Mouse (Mus musculus) lung, postnatal 0 days (tissue): ENCODE data around the gene Alox5ap. TPM values are rescaled to one million over a fixed set of nuclear protein-coding genes. Genes with fewer than 3 reads are reported as not detected.

Source experiments
- ATAC-seq: fragments of 200-750 bp; cut with Nextera tagmentation; 2 replicates; pipeline ENCODE4 v1.8.0; 2017; ENCODE audit warnings: moderate library complexity
- DNase-seq: peaks from one replicate; pipeline ENCODE4 v3.0.0-alpha.2; 2016; ENCODE audit warnings: low spot score
- H3K27ac ChIP-seq: fragments of 300-500 bp; sonication (generic); 2 replicates; pipeline ENCODE4 v1.5.1; 2014; ENCODE audit warnings: antibody characterized with exemption, mild to moderate bottlenecking, low read length, mixed read lengths
- H3K27me3 ChIP-seq: fragments of 300-500 bp; sonication (generic); replicated peaks from 2 replicates; pipeline ENCODE4 v1.6.1; 2014; ENCODE audit warnings: low read length, mixed read lengths; ENCODE audit not compliant: insufficient read depth
- H3K36me3 ChIP-seq: fragments of 300-500 bp; sonication (generic); 2 replicates; pipeline ENCODE4 v1.6.1; 2014; ENCODE audit warnings: low read length, mixed read lengths; ENCODE audit not compliant: insufficient read depth
- H3K4me1 ChIP-seq: fragments of 300-500 bp; sonication (generic); 2 replicates; pipeline ENCODE4 v1.6.1; 2014; ENCODE audit warnings: antibody characterized with exemption, low read depth, low read length, mixed read lengths; ENCODE audit not compliant: insufficient read depth
- H3K4me2 ChIP-seq: fragments of 300-500 bp; sonication (generic); replicated peaks from 2 replicates; pipeline ENCODE4 v1.6.1; 2014; ENCODE audit warnings: low read depth, mild to moderate bottlenecking, low read length, moderate library complexity, mixed read lengths
- H3K4me3 ChIP-seq: fragments of 300-500 bp; sonication (generic); 2 replicates; pipeline ENCODE4 v1.5.1; 2014; ENCODE audit warnings: low read depth, low read length
- H3K9ac ChIP-seq: fragments of 300-500 bp; sonication (generic); replicated peaks from 2 replicates; pipeline ENCODE4 v1.6.1; 2014; ENCODE audit warnings: low read depth, mild to moderate bottlenecking
- H3K9me3 ChIP-seq: fragments of 300-500 bp; sonication (generic); 2 replicates; pipeline ENCODE4 v1.6.1; 2016; ENCODE audit warnings: low read length, mixed read lengths
- CTCF ChIP-seq: IDR thresholded peaks from 2 replicates; pipeline ENCODE4 v1.5.1; 2016; ENCODE audit warnings: antibody characterized with exemption, mild to moderate bottlenecking
- EP300 ChIP-seq: IDR thresholded peaks from 2 replicates; pipeline ENCODE4 v1.6.1; 2016; ENCODE audit warnings: antibody characterized with exemption, mild to moderate bottlenecking, control low read depth
- WGBS: fragments of 180-500 bp; shearing (Covaris S2); extraction: QIAGEN DNeasy Blood & Tissue Kit; methylation state at CpG from one replicate; pipeline ENCODE4 v1.1.7; 2014; 5-methylcytosine and 5-hydroxymethylcytosine counted together
- polyA plus RNA-seq: library from polyadenylated mRNA; unstranded; fragments of >200 nt; fragmentation: Nextera tagmentation; extraction: Ambion mirVana; gene quantifications from 2 replicates; pipeline ENCODE4 v1.2.1, GENCODE M21; 2015

Alox5ap gene
- polyA plus RNA-seq, 1 experiment from 2014 or later, result 76.9 TPM

DNA sequence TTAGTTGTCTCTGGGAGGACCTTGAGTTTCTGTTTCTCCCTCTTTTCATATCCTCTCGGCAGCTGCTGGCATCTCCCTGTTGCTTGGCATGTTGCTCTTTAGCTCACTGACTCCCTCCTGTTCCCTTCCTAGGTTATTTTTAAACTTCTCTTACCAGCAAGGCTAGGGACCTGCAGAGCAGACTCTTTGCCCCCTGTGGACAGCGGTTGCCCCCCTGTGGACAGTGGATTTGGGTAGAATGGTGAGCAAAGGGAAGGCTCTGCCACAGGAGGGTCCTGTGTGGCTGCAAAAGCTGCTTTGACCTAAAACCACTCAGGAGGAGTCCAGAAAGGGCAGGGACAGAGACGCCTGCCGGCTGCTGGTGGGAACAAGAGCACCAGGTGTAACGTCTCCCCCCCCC, 21.5 kb upstream of the Alox5ap start:
- no peak overlapping the region for H3K9ac ChIP-seq
- no peak overlapping the region for H3K4me2 ChIP-seq
- no peaks in the 10 kb centered on the region for H3K27me3 ChIP-seq
- 41% methylated on average over 5 of the region's 5 CpGs for WGBS
- TF ChIP-seq CTCF (no peak), EP300 (no peak)
- DNase-seq, result no peak
- no peak for ATAC-seq
- H3K9me3 ChIP-seq, result no peaks in the 10 kb centered on the region
- H3K36me3 ChIP-seq, result no peaks in the 10 kb centered on the region
- peaks cover 9% of the 10 kb centered on the region for H3K4me1 ChIP-seq
- H3K27ac ChIP-seq, result no peak overlapping the region
- no peak overlapping the region for H3K4me3 ChIP-seq

DNA sequence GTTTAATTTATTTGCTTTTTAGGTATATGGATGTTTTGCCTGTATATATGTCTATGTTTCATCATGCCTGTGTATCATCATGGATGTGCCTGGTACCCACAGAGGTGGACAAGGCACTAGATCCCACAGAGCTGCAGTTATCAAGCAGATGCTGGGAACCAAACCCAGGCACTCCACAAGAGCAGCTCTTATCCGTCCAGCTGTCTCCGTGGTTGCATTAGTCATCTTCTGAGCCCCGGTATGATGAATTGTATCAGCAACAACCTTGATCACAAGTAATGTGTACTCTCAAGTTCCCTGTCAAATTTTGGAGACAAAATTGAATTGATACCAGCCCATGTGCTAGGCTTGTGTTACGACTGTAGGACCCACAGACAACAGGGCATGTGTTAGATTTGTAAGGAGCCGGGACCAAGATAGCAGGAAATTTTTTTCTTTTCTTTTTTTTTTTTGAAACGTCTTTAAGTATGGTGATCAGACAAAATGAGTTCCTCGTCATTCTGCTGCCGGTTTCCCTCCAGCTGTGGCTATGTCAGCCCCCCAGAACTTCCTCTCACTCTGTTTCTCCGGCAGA, 19.1 kb upstream of the Alox5ap start:
- Histone ChIP-seq H3K9ac (no peak overlapping the region), H3K4me1 (peaks cover 9% of the 10 kb centered on the region), H3K4me3 (peak overlapping the region; percentile 20), H3K36me3 (no peaks in the 10 kb centered on the region), H3K9me3 (no peaks in the 10 kb centered on the region), H3K27me3 (no peaks in the 10 kb centered on the region), H3K27ac (peak overlapping the region; percentile 66), H3K4me2 (peak overlapping the region; percentile 52)
- 16% methylated on average over 9 of the region's 9 CpGs for WGBS
- DNase-seq (no peak), ATAC-seq (no peak)
- TF ChIP-seq EP300, result no peak
- TF ChIP-seq CTCF, result no peak

DNA sequence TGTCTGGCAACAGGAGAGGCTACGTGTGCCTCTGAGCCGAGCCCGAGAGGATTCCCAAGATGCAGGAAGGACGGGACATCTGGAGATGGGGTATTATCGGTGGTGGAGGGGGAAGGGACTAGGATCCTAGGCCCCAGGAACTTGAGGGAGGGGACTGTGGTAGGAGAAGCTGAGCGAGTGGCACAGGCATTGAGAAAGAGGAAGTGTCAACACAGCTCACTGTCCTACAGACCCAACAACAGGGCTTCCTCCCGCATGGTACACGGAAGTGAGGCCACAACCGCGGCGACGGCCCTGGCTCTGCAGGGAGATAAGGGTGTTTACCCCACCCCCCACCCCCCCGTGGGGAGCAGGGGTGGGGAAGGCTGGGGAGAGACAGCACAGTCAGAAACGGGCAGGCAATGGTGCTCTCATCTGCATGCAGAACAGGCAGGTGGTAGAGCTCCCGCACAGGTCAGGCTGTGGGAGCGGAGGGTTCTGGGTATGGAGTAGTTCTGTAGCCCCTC, 18.5 kb upstream of the Alox5ap start:
- TF ChIP-seq CTCF, result no peak
- peak; percentile 62 for TF ChIP-seq EP300
- peaks cover 9% of the 10 kb centered on the region for H3K4me1 ChIP-seq
- peak overlapping the region; percentile 20 for H3K4me3 ChIP-seq
- peak overlapping the region; percentile 66 for H3K27ac ChIP-seq
- H3K9me3 ChIP-seq, result no peaks in the 10 kb centered on the region
- ATAC-seq, result peak; percentile 94
- peak; percentile 90 for DNase-seq
- H3K36me3 ChIP-seq, result no peaks in the 10 kb centered on the region
- peak overlapping the region; percentile 52 for H3K4me2 ChIP-seq
- WGBS, result 5% methylated on average over 15 of the region's 16 CpGs
- H3K27me3 ChIP-seq, result no peaks in the 10 kb centered on the region
- H3K9ac ChIP-seq, result no peak overlapping the region

DNA sequence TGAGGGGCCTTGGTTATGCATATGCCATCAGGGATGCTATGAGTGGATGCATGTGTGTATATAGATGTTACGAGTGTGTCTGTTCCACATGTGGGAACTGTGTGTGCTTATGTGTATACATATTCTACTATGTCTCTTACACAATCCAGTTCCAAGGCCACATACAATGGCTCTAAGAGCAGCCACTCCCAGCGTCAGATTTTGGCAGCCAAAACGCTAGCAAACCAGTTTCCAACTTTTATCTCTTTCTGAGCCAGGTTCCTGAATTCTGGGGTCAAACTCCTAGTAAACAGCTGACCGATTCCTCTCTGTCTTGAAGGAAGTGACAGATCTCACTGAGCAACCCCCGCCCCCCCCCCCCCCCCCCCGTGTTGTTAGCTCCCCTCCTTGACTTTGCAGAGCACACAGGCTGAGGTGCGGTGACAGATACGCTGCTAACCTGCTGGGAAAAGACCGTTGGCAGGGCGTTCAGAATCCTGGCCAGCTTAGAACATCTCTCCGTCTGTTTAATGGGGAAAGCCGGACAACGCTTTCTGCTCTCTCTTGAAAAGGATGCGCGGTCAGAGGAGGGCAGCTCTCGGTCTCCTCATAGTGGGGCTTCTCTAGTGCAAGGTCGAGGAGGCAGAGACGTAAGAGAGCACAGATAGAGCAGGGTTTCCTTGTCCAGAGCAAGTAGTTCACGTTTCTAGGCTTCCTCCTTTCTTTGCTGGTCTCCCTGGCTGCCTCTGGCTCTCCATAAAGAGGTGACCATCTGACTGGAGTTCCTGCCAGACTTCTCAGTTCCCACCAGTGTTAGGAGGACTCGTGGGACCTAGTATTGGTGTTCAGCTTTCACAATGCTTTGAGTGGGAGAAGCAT, 17.3 kb upstream of the Alox5ap start:
- DNase-seq (peak; percentile 75), ATAC-seq (peak; percentile 53)
- TF ChIP-seq CTCF (no peak), EP300 (peak; percentile 20; the same call in 1 of the 2 replicates)
- H3K4me1 ChIP-seq, result peaks cover 9% of the 10 kb centered on the region
- H3K9me3 ChIP-seq, result no peaks in the 10 kb centered on the region
- no peaks in the 10 kb centered on the region for H3K27me3 ChIP-seq
- H3K36me3 ChIP-seq, result no peaks in the 10 kb centered on the region
- H3K9ac ChIP-seq, result no peak overlapping the region
- WGBS, result 10% methylated on average over 20 of the region's 20 CpGs
- peak overlapping the region; percentile 74 for H3K27ac ChIP-seq
- peak overlapping the region; percentile 39 for H3K4me2 ChIP-seq
- H3K4me3 ChIP-seq, result 0 out of 2 replicates have a peak overlapping the region, but pooled peaks have one; percentile 5

DNA sequence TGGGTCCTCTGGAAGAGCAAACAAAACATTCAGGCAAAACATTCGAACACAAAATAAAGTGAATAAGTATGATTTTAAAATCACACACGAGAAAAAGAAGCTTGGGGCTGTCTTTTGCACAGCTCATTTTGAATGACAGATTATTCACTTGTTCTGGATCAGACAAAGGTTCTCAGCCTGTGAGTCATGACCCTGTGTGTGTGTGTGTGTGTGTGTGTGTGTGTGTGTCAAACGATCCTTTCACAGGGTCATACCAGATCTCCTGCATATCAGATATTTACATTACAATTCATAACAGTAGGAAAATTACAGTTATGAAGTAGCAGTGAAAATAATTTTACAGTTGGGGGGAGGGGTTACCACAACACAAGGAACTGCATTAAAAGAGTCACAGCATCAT, 12.3 kb upstream of the Alox5ap start:
- H3K4me3 ChIP-seq, result no peak overlapping the region
- no peak for DNase-seq
- H3K4me2 ChIP-seq, result no peak overlapping the region
- no peaks in the 10 kb centered on the region for H3K36me3 ChIP-seq
- no peak overlapping the region for H3K9ac ChIP-seq
- TF ChIP-seq EP300, result no peak
- TF ChIP-seq CTCF, result no peak
- H3K4me1 ChIP-seq, result no peaks in the 10 kb centered on the region
- WGBS, result 58% methylated on average over 3 of the region's 3 CpGs
- no peak overlapping the region for H3K27ac ChIP-seq
- no peaks in the 10 kb centered on the region for H3K9me3 ChIP-seq
- H3K27me3 ChIP-seq, result no peaks in the 10 kb centered on the region
- no peak for ATAC-seq

DNA sequence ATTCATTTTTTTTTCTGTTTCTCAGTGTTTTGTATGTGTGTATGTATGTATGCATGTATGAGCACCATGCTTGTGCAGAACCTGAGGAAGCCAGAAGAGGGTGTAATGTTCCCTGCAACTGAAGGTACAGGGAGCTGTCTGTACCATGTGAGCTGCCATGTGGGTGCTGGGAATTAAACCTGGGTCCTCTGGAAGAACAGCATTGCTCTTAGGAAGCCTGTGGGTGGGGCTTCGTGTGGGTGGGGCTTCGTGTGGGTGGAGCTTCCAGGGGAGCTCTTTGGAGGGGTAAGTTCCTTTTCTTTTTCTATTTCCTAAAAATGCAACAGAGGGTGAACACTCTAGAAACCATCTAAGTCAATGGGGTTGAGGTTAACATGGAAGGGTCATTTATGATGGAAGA, 11.1 kb upstream of the Alox5ap start:
- Histone ChIP-seq H3K4me2 (no peak overlapping the region), H3K9ac (no peak overlapping the region), H3K36me3 (no peaks in the 10 kb centered on the region), H3K27ac (no peak overlapping the region), H3K4me1 (no peaks in the 10 kb centered on the region), H3K27me3 (no peaks in the 10 kb centered on the region), H3K4me3 (no peak overlapping the region), H3K9me3 (no peaks in the 10 kb centered on the region)
- DNase-seq (no peak), ATAC-seq (no peak)
- TF ChIP-seq EP300 (no peak), CTCF (no peak)
- 78% methylated on average over 2 of the region's 2 CpGs for WGBS
